Mouse (Mus musculus): ENCODE data around the gene Picalm. TPM values are rescaled to one million over a fixed set of nuclear protein-coding genes. Genes with fewer than 3 reads are reported as not detected.

Picalm gene
- polyA plus RNA-seq (2012; rRNA removed), result 220 and 231 TPM in 2 replicates

DNA sequence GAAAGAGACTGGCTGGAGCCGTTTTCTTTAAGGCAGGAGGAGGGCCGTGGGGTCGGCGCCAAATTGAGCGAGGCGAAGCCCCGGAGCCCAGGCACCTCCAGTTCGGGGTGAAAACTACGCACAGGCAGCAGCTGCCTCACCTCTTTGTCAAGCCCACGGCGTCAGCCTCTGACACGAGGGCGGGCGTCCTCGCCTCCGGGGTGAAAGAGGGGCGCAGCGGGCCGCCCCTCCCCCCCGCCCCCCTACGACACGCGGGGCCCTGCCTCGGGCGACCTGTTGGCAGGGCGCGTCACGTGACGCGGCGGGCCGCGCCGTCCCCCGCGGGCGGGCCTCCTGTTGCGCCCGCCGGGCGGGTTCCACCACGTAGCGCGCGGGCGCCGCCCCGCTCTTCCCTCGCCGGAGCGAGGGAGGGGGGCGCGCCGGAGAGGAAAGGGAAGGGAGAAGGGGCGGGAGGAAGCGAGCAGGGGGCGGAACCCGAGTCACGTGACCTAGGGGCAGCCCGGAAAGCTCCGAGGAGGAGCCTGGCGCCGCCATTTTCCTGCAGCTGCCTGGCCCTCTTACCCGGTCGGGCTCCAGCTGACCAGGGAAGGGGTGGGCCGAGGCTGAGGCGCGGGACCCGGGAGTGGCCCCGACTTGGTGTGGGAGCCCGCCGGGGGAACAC is at the start of gene Picalm:
TSS of gene Picalm (plus strand) at position 482 of the 661 bp plus-strand sequence.

Other genes with a start within 250 kb of the Picalm start
- gene Ccdc81, start 226.6 kb upstream of the Picalm start, polyA plus RNA-seq (2012; rRNA removed), result 1.1 and 1.5 TPM in 2 replicates
- gene Hikeshi, start 189.0 kb upstream of the Picalm start, polyA plus RNA-seq (2012; rRNA removed), result 105 and 107 TPM in 2 replicates
- gene Eed, start 149.2 kb upstream of the Picalm start, polyA plus RNA-seq (2012; rRNA removed), result 42.2 and 49.9 TPM in 2 replicates
- not detected in 2 replicates for gene Ccdc83, start 135.6 kb downstream of the Picalm start, polyA plus RNA-seq (2012; rRNA removed)
- gene Sytl2, start 172.0 kb downstream of the Picalm start, polyA plus RNA-seq (2012; rRNA removed), result 7.2 and 11.6 TPM in 2 replicates

All from central nervous system, embryonic 18 days (tissue).